23 mouse cellular contexts compared by ENCODE assay signal in the genomic region with DNA sequence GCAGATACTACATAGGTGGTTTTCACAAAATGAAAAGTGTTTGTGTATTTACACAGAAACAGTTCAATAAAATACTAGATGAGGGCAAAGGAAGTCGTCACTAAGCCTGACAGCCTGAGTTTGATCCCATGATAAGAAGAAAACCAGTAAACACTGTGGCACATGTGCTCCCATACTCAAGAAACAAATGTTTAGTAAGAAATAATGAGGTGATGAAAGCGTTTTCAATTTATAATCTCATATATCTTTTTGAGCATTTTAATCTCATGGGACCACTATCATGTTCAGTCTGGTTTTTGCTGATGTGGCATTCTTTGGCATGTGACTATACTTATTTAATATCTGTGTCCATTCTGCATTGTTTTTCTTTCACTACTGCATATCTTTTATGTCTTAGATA. TPM values are rescaled to one million over a fixed set of nuclear protein-coding genes. Genes with fewer than 3 reads are reported as not detected.
DNase-seq lines count a peak whose midpoint lies in the region; ATAC-seq and TF ChIP-seq lines count a peak whose summit lies in the region.
"Had no signal": no experiment of that assay in that cellular context is flagged by ENCODE, and none has a peak within 500 bp of the region (broad histone marks: within the 10 kb centered on the region; RNA-seq: fewer than 3 reads in every experiment).

No protein-coding gene starts in this region.

- TF ChIP-seq CTCF in CH12.LX (conservative IDR thresholded peaks at IDR 0.05 in 1 of 2, IDR thresholded peaks at IDR 0.05 in 1 of 2; ENCODE audit: low read depth in 2 of 2, low read length in 2 of 2) (no peak), MEL (IDR thresholded peaks at IDR 0.05 in 2 of 3, conservative IDR thresholded peaks at IDR 0.05 in 1 of 3; ENCODE audit: control insufficient read depth in 1 of 3, insufficient read depth in 1 of 3, low read depth in 2 of 3, low read length in 3 of 3, poor library complexity in 1 of 3, severe bottlenecking in 1 of 3) (no peak)

- TF ChIP-seq POLR2A in CH12.LX (IDR thresholded peaks at IDR 0.05; ENCODE audit: low read depth, low read length) (no peak), MEL (IDR thresholded peaks at IDR 0.05; ENCODE audit: control insufficient read depth in 1 of 2, insufficient read depth in 1 of 2, low read depth in 1 of 2, low read length in 2 of 2, poor library complexity in 1 of 2) (no peak)

- peaks cover 12% of the 10 kb centered on the region for H3K79me2 ChIP-seq in CH12.LX (replicated peaks; ENCODE audit: control insufficient read depth, extremely low read depth, insufficient read depth, poor library complexity, severe bottlenecking)
- H3K79me2 ChIP-seq in MEL (ENCODE audit: control insufficient read depth, insufficient read depth, low read length, poor library complexity): peaks cover 8% of the 10 kb centered on the region

- H3K9ac ChIP-seq in liver, embryonic 12.5 days: no peak overlapping the region
- no peak overlapping the region for H3K9ac ChIP-seq in liver, embryonic 11.5 days (ENCODE audit: low read depth, low read length)
- H3K9ac ChIP-seq in CH12.LX (ENCODE audit: insufficient read depth, low read depth): no peak overlapping the region
- no peak overlapping the region for H3K9ac ChIP-seq in MEL (ENCODE audit: control insufficient read depth, low read depth, low read length, poor library complexity, severe bottlenecking)
- no peak overlapping the region for H3K9ac ChIP-seq in midbrain, embryonic 16.5 days (ENCODE audit: low read depth, low read length)
- H3K9ac ChIP-seq: embryonic facial prominence, embryonic 12.5 days; forebrain, embryonic 13.5 days; forebrain, embryonic 15.5 days; forebrain, postnatal 0 days had no signal

- WGBS in liver, embryonic 12.5 days (ENCODE audit: insufficient replicate concordance): 51% methylated on average over 2 of the region's 2 CpGs
- 71% methylated on average over 2 of the region's 2 CpGs for WGBS in liver, embryonic 11.5 days
- 91% methylated on average over 2 of the region's 2 CpGs for WGBS in midbrain, embryonic 16.5 days

- no peak for ATAC-seq in liver, embryonic 12.5 days
- ATAC-seq in liver, embryonic 11.5 days (replicated peaks; ENCODE audit: low FRiP score): no peak
- no peak for ATAC-seq in midbrain, embryonic 16.5 days
- ATAC-seq: activated CD4-positive, CD25-positive, alpha-beta regulatory T cell, adult 4 months; forebrain, embryonic 13.5 days; forebrain, embryonic 15.5 days; forebrain, postnatal 0 days had no signal

- in situ Hi-C loops in CH12.LX (cut with MboI; ENCODE audit: low pct_ligation_motif_present, low pct_unique_long_range_greater_than_20kb, low sequenced_read_pairs): no loop called here

- no peak overlapping the region for H3K4me2 ChIP-seq in liver, embryonic 12.5 days
- H3K4me2 ChIP-seq in liver, embryonic 11.5 days: no peak overlapping the region
- no peak overlapping the region for H3K4me2 ChIP-seq in CH12.LX (ENCODE audit: insufficient read depth, low read depth, poor library complexity, severe bottlenecking)
- H3K4me2 ChIP-seq in midbrain, embryonic 16.5 days (ENCODE audit: low read length): no peak overlapping the region
- H3K4me2 ChIP-seq: embryonic facial prominence, embryonic 12.5 days; forebrain, embryonic 13.5 days; forebrain, embryonic 15.5 days had no signal

- no peak for TF ChIP-seq RAD21 in CH12.LX (IDR thresholded peaks at IDR 0.05; ENCODE audit: low read depth, low read length)
- TF ChIP-seq RAD21 in MEL (IDR thresholded peaks at IDR 0.05; ENCODE audit: low read depth, low read length): no peak

- no peak for TF ChIP-seq EP300 in CH12.LX (IDR thresholded peaks at IDR 0.05; ENCODE audit: low read length)
- no peak for TF ChIP-seq EP300 in MEL (IDR thresholded peaks at IDR 0.05; ENCODE audit: low read depth in 1 of 2, low read length in 2 of 2)

- H3K9me3 ChIP-seq in liver, embryonic 12.5 days (replicated peaks): no peaks in the 10 kb centered on the region
- H3K9me3 ChIP-seq in liver, embryonic 11.5 days (ENCODE audit: control insufficient read depth, low read length): no peaks in the 10 kb centered on the region
- H3K9me3 ChIP-seq in CH12.LX (replicated peaks; ENCODE audit: low read length): no peaks in the 10 kb centered on the region
- no peaks in the 10 kb centered on the region for H3K9me3 ChIP-seq in MEL (replicated peaks; ENCODE audit: insufficient read depth, low read length)
- H3K9me3 ChIP-seq in midbrain, embryonic 16.5 days (replicated peaks; ENCODE audit: control insufficient read depth, low read length, poor library complexity, severe bottlenecking): no peaks in the 10 kb centered on the region
- H3K9me3 ChIP-seq: embryonic facial prominence, embryonic 10.5 days; embryonic facial prominence, embryonic 12.5 days; forebrain, embryonic 13.5 days; forebrain, embryonic 15.5 days; G1E had no signal

- H3K36me3 ChIP-seq in liver, embryonic 12.5 days: peaks cover 10% of the 10 kb centered on the region; the same call in 1 of the 2 replicates
- H3K36me3 ChIP-seq in liver, embryonic 11.5 days (ENCODE audit: control insufficient read depth, insufficient read depth, low read length): no peaks in the 10 kb centered on the region; the same call in 1 of the 2 replicates
- H3K36me3 ChIP-seq in CH12.LX (replicated peaks in 1 of 2; ENCODE audit: control insufficient read depth in 1 of 2, insufficient read depth in 1 of 2, low read length in 1 of 2): peaks cover 0 to 29% of the 10 kb centered on the region in 2 experiments
- peaks cover 0 to 47% of the 10 kb centered on the region in 2 experiments; a peak in 3 of 4 replicates for H3K36me3 ChIP-seq in MEL (ENCODE audit: control insufficient read depth in 1 of 2, insufficient read depth in 2 of 2, low read length in 2 of 2)
- no peaks in the 10 kb centered on the region for H3K36me3 ChIP-seq in midbrain, embryonic 16.5 days (ENCODE audit: control insufficient read depth, insufficient read depth, low read length)
- H3K36me3 ChIP-seq: embryonic facial prominence, embryonic 10.5 days; forebrain, embryonic 15.5 days had no signal

- no peak for DNase-seq in liver, embryonic 11.5 days (ENCODE audit: low spot score)
- peak; percentile 39 for DNase-seq in CD4-positive helper T cell, adult 2 months (ENCODE audit: low read depth, low spot score)
- no peak for DNase-seq in CH12.LX (ENCODE audit: extremely low read depth)
- no peak for DNase-seq in MEL (ENCODE audit: low read depth, low spot score)
- no peak for DNase-seq in retina, postnatal 1 day
- DNase-seq in left cerebral cortex, postnatal 25 days (ENCODE audit: low spot score in 2 of 2): no peak
- DNase-seq: adrenal gland, adult 8-10 months; adrenal gland, postnatal 14 days; adrenal gland, postnatal 36 days; cerebellum, adult 11-12 months; cerebellum, adult 2 months; cerebellum, adult 9-10 months; cerebellum, postnatal 10 days; cerebellum, postnatal 25 days; forebrain, postnatal 0 days had no signal

- H3K27ac ChIP-seq in liver, embryonic 12.5 days: 0 out of 2 replicates have a peak overlapping the region, but pooled peaks have one; percentile 24
- no peak overlapping the region for H3K27ac ChIP-seq in liver, embryonic 11.5 days (ENCODE audit: low read depth, low read length)
- H3K27ac ChIP-seq in CH12.LX (ENCODE audit: insufficient read depth, low read depth): no peak overlapping the region
- H3K27ac ChIP-seq in MEL (ENCODE audit: control insufficient read depth, low read depth, low read length): no peak overlapping the region
- H3K27ac ChIP-seq in midbrain, embryonic 16.5 days (ENCODE audit: low read length): no peak overlapping the region
- H3K27ac ChIP-seq: embryonic facial prominence, embryonic 10.5 days; embryonic facial prominence, embryonic 12.5 days; forebrain, embryonic 13.5 days; forebrain, embryonic 15.5 days had no signal

- intact Hi-C loops in left cerebral cortex, postnatal 25 days (cut with DNase I): no loop called here

- H3K27me3 ChIP-seq in liver, embryonic 12.5 days (replicated peaks): no peaks in the 10 kb centered on the region
- no peaks in the 10 kb centered on the region for H3K27me3 ChIP-seq in liver, embryonic 11.5 days (replicated peaks; ENCODE audit: control insufficient read depth, insufficient read depth, low read length)
- H3K27me3 ChIP-seq in CH12.LX (replicated peaks) (no peaks in the 10 kb centered on the region), MEL (ENCODE audit: control insufficient read depth in 1 of 2, insufficient read depth in 2 of 2, low read length in 2 of 2) (no peaks in the 10 kb centered on the region)
- no peaks in the 10 kb centered on the region for H3K27me3 ChIP-seq in midbrain, embryonic 16.5 days (ENCODE audit: control insufficient read depth, insufficient read depth, low read depth, low read length)
- H3K27me3 ChIP-seq: embryonic facial prominence, embryonic 12.5 days; forebrain, embryonic 13.5 days; forebrain, embryonic 15.5 days had no signal

- peaks cover 76% of the 10 kb centered on the region for H3K4me1 ChIP-seq in liver, embryonic 12.5 days
- H3K4me1 ChIP-seq in liver, embryonic 11.5 days (replicated peaks; ENCODE audit: control insufficient read depth, insufficient read depth, low read length): peaks cover 30% of the 10 kb centered on the region
- H3K4me1 ChIP-seq in CH12.LX (ENCODE audit: control insufficient read depth in 1 of 2, insufficient read depth in 2 of 2): peaks cover 2 to 46% of the 10 kb centered on the region in 2 experiments; a peak in 2 of 4 replicates
- peaks cover 26 to 29% of the 10 kb centered on the region in 2 experiments for H3K4me1 ChIP-seq in MEL (ENCODE audit: control insufficient read depth in 1 of 2, insufficient read depth in 2 of 2, low read length in 2 of 2)
- peaks cover 8% of the 10 kb centered on the region for H3K4me1 ChIP-seq in midbrain, embryonic 16.5 days (ENCODE audit: control insufficient read depth, insufficient read depth, low read length)

- dilution Hi-C loops in CH12.LX (cut with MboI; ENCODE audit: extremely low pct_ligation_motif_present, extremely low pct_unique_long_range_greater_than_20kb, low sequenced_read_pairs): no loop called here

- H3K4me3 ChIP-seq in liver, embryonic 12.5 days: no peak overlapping the region
- H3K4me3 ChIP-seq in liver, embryonic 11.5 days (ENCODE audit: low read depth, low read length): no peak overlapping the region
- H3K4me3 ChIP-seq in CH12.LX (replicated peaks in 1 of 3; ENCODE audit: low read depth in 2 of 3, low read length in 2 of 3, poor library complexity in 1 of 3): no peak overlapping the region
- H3K4me3 ChIP-seq in MEL (ENCODE audit: control insufficient read depth in 1 of 2, insufficient read depth in 1 of 2, low read depth in 2 of 2, low read length in 2 of 2): no peak overlapping the region
- no peak overlapping the region for H3K4me3 ChIP-seq in midbrain, embryonic 16.5 days (ENCODE audit: low read depth, low read length)
- H3K4me3 ChIP-seq: embryonic facial prominence, embryonic 10.5 days; embryonic facial prominence, embryonic 12.5 days; forebrain, embryonic 13.5 days; forebrain, embryonic 15.5 days had no signal

RNA-seq across cellular contexts. Expression of gene Sgf29, which starts 4.9 kb away (rescaled TPM):
- polyA plus RNA-seq in liver, embryonic 12.5 days (2016; fragmentation: Nextera tagmentation; extraction: Ambion mirVana): 36.3 and 42.4 TPM in 2 replicates
- polyA plus RNA-seq in liver, embryonic 11.5 days (2014; fragmentation: Nextera tagmentation; extraction: Ambion mirVana): 53.7 and 64.5 TPM in 2 replicates
- 45.9 and 55.6 TPM in 2 replicates for total RNA-seq in CH12.LX (2012; rRNA removed)
- 20.5 and 31.7 TPM in 2 replicates for total RNA-seq in CH12.LX (2014; rRNA removed)
- polyA plus RNA-seq in CH12.LX (2012; ENCODE audit: insufficient read length, low read depth): 70.0 and 71.7 TPM in 2 replicates
- 56.1 and 81.7 TPM in 2 replicates for total RNA-seq in MEL (2012; rRNA removed)
- polyA plus RNA-seq in MEL (2012; ENCODE audit: insufficient read depth in 1 of 2, insufficient read length in 2 of 2, low read depth in 1 of 2, low replicate concordance in 2 of 2, missing spikeins in 1 of 2): 100 to 1,000 TPM in 1 of 2 experiments, not detected in 1; 117 TPM
- total RNA-seq in left cerebral cortex, postnatal 25 days (2021): 10 to 100 TPM; 31.1 to 35.4 TPM
- polyA plus RNA-seq in midbrain, embryonic 16.5 days (2015; fragmentation: Nextera tagmentation; extraction: Ambion mirVana): 50.1 and 56.9 TPM in 2 replicates

RNA-seq across cellular contexts. Expression of gene Sult1a1, which starts 22.2 kb away (rescaled TPM):
- 0.24 and 0.50 TPM in 2 replicates for polyA plus RNA-seq in liver, embryonic 12.5 days (2016; fragmentation: Nextera tagmentation; extraction: Ambion mirVana)
- polyA plus RNA-seq in liver, embryonic 11.5 days (2014; fragmentation: Nextera tagmentation; extraction: Ambion mirVana): 0.14 and 0.44 TPM in 2 replicates
- total RNA-seq in CH12.LX (2012; rRNA removed) (0.17 and 0.34 TPM in 2 replicates), CH12.LX (2014; rRNA removed) (0.80 and 0.87 TPM in 2 replicates), MEL (2012; rRNA removed) (not detected in 2 replicates)
- polyA plus RNA-seq in CH12.LX (2012; ENCODE audit: insufficient read length, low read depth) (0.87 and 1.4 TPM in 2 replicates), MEL (2012; ENCODE audit: insufficient read depth in 1 of 2, insufficient read length in 2 of 2, low read depth in 1 of 2, low replicate concordance in 2 of 2, missing spikeins in 1 of 2) (under 1 TPM in 1 of 2 experiments, not detected in 1; 0.36 TPM)
- 10 to 100 TPM; 11.7 to 19.3 TPM for total RNA-seq in left cerebral cortex, postnatal 25 days (2021)
- polyA plus RNA-seq in midbrain, embryonic 16.5 days (2015; fragmentation: Nextera tagmentation; extraction: Ambion mirVana): 7.6 and 8.5 TPM in 2 replicates
- polyA plus RNA-seq: G1E had no signal

RNA-seq across cellular contexts. Expression of gene Nupr1, which starts 23.3 kb away (rescaled TPM):
- polyA plus RNA-seq in liver, embryonic 12.5 days (2016; fragmentation: Nextera tagmentation; extraction: Ambion mirVana): 3.2 and 3.7 TPM in 2 replicates
- polyA plus RNA-seq in liver, embryonic 11.5 days (2014; fragmentation: Nextera tagmentation; extraction: Ambion mirVana): 4.3 and 7.1 TPM in 2 replicates
- total RNA-seq in CH12.LX (2012; rRNA removed) (4.9 and 13.9 TPM in 2 replicates), CH12.LX (2014; rRNA removed) (5.5 and 6.4 TPM in 2 replicates), MEL (2012; rRNA removed) (1.8 and 9.5 TPM in 2 replicates)
- polyA plus RNA-seq in CH12.LX (2012; ENCODE audit: insufficient read length, low read depth) (12.5 and 13.5 TPM in 2 replicates), MEL (2012; ENCODE audit: insufficient read depth in 1 of 2, insufficient read length in 2 of 2, low read depth in 1 of 2, low replicate concordance in 2 of 2, missing spikeins in 1 of 2) (10 to 100 TPM in 1 of 2 experiments, not detected in 1; 11.0 TPM)
- 10 to 100 TPM; 15.7 to 22.1 TPM for total RNA-seq in left cerebral cortex, postnatal 25 days (2021)
- 6.1 and 9.5 TPM in 2 replicates for polyA plus RNA-seq in midbrain, embryonic 16.5 days (2015; fragmentation: Nextera tagmentation; extraction: Ambion mirVana)

RNA-seq across cellular contexts. Expression of gene Bola2, which starts 41.2 kb away (rescaled TPM):
- polyA plus RNA-seq in liver, embryonic 12.5 days (2016; fragmentation: Nextera tagmentation; extraction: Ambion mirVana): 134 and 153 TPM in 2 replicates
- 210 and 217 TPM in 2 replicates for polyA plus RNA-seq in liver, embryonic 11.5 days (2014; fragmentation: Nextera tagmentation; extraction: Ambion mirVana)
- total RNA-seq in CH12.LX (2012; rRNA removed) (136 and 155 TPM in 2 replicates), CH12.LX (2014; rRNA removed) (60.4 and 72.8 TPM in 2 replicates), MEL (2012; rRNA removed) (138 and 163 TPM in 2 replicates)
- polyA plus RNA-seq in CH12.LX (2012; ENCODE audit: insufficient read length, low read depth) (341 and 353 TPM in 2 replicates), MEL (2012; ENCODE audit: insufficient read depth in 1 of 2, insufficient read length in 2 of 2, low read depth in 1 of 2, low replicate concordance in 2 of 2, missing spikeins in 1 of 2) (100 to 1,000 TPM in 1 of 2 experiments, not detected in 1; 436 TPM)
- 100 to 1,000 TPM in 1 of 2 experiments, 10 to 100 TPM in 1; 92.0 to 102 TPM for total RNA-seq in left cerebral cortex, postnatal 25 days (2021)
- polyA plus RNA-seq in midbrain, embryonic 16.5 days (2015; fragmentation: Nextera tagmentation; extraction: Ambion mirVana): 113 and 120 TPM in 2 replicates

RNA-seq across cellular contexts. Expression of gene Slx1b, which starts 41.6 kb away (rescaled TPM):
- polyA plus RNA-seq in liver, embryonic 12.5 days (2016; fragmentation: Nextera tagmentation; extraction: Ambion mirVana): 4.5 and 5.1 TPM in 2 replicates
- 6.6 and 7.7 TPM in 2 replicates for polyA plus RNA-seq in liver, embryonic 11.5 days (2014; fragmentation: Nextera tagmentation; extraction: Ambion mirVana)
- total RNA-seq in CH12.LX (2012; rRNA removed) (5.0 and 5.6 TPM in 2 replicates), CH12.LX (2014; rRNA removed) (4.4 and 4.7 TPM in 2 replicates), MEL (2012; rRNA removed) (4.6 and 5.4 TPM in 2 replicates)
- polyA plus RNA-seq in CH12.LX (2012; ENCODE audit: insufficient read length, low read depth) (5.6 and 8.3 TPM in 2 replicates), MEL (2012; ENCODE audit: insufficient read depth in 1 of 2, insufficient read length in 2 of 2, low read depth in 1 of 2, low replicate concordance in 2 of 2, missing spikeins in 1 of 2) (10 to 100 TPM in 1 of 2 experiments, not detected in 1; 10.2 TPM)
- 10 to 100 TPM; 14.4 to 17.0 TPM for total RNA-seq in left cerebral cortex, postnatal 25 days (2021)
- polyA plus RNA-seq in midbrain, embryonic 16.5 days (2015; fragmentation: Nextera tagmentation; extraction: Ambion mirVana): 16.8 and 17.3 TPM in 2 replicates
